Mouse (Mus musculus) T-helper 17 cell (primary cell): ENCODE results near the gene Mapk1ip1.

ENCODE experiments used
- in situ Hi-C, 2 experiments: fragments of 300-600 bp; cut with MboI, MseI; formaldehyde crosslinking; loops; 1 replicate in 1 of 2; 2 replicates in 1 of 2; pipeline ENCODE4 v1.15.1; 2025; ENCODE audit warnings: high pct_unique_total_duplicates in 2 of 2

Mapk1ip1 gene

GRCm38 (mm10) chr7:138841436-138842151 lies 4.5 kb downstream of the Mapk1ip1 start:
- in situ Hi-C loops, result loop anchor here (5.0 to 25.0 kb wide), 6 partner anchors 81 to 1937 kb away; partner anchors contain the start of genes Cfap46 (in 1 of the 2), Lrrc27 (in 1 of the 2) and Stk32c (in 1 of the 2)

DNA sequence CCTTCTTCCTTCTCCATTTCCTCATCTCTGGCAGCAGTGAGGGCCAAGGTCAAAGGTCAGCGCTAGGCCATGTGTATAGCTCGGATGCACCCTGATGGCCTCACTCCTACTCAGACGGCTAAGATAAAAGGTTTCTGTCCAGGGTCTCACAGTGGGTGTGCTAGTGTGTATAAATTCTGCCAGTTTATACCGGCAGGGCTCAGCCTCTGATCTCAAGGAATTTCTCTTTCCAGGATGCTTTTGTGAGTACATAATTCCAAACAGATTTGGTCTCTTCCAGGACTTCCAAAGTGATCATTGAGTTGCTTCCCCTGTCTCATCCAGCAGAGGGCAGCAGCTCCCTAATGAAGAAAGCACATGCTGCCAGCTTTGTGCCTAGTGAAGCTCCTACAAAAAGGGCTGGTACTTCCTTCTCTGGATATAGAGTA lies 5.5 kb downstream of the Mapk1ip1 start:
- in situ Hi-C loops, result loop anchor here (5.0 to 25.0 kb wide), 6 partner anchors 82 to 1936 kb away; partner anchors contain the start of genes Cfap46 (in 1 of the 2), Lrrc27 (in 1 of the 2) and Stk32c (in 1 of the 2)

GRCm38 (mm10) chr7:138835028-138835427 lies 11.0 kb downstream of the Mapk1ip1 start:
- in situ Hi-C loops, result loop anchor here (5.0 to 25.0 kb wide), 4 partner anchors 87 to 1360 kb away; partner anchors contain the start of genes Lrrc27 (in 1 of the 2) and Stk32c (in 1 of the 2)

- in situ Hi-C loops, result loop anchor here in 1 of 2 experiments (25.0 kb wide), 1 partner anchor 384 kb away; the partner anchor contains the start of genes Lrrc27 and Stk32c
Measured at GRCm38 (mm10) chr7:138827812-138828211, 18.3 kb downstream of the Mapk1ip1 start.

DNA sequence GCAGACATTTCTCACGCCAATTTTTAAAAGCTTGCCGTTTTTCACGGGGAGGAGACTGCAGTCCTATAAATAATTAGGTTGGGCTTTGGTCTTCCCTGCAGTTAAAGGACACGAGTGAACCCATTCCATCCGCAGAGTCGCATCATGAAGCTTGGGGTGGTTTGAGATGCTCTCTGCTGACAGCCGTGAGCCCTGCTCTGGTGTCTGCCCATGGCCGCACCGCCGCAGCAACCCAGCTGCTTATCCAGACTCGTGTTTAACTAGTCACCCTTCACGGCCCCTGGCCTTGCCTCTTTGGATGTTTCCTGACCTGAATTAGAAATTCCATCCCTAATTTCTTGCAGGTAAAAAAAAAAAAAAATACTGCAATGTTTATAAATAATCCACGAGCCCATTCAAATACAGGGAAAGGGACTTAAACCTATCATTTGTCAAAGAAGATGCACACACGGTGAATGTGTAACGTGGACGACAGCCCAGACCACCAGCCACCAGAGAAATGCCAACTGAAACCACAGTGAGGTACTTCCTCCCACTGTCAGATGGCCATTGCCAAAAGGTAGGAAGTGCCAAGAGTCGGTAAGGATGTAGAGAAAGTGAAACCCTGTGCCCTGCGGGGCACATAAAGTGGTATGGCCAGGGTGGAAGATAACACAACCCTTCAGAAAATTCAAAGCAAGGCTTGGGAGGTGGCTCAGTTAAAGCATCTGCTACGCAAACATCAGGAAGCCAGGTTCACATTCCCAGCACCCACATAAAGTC lies 20.9 kb downstream of the Mapk1ip1 start:
- in situ Hi-C loops, result loop anchor here (5.0 to 25.0 kb wide), 2 partner anchors 93 to 387 kb away; partner anchors contain the start of genes Lrrc27 (in 1 of the 2) and Stk32c (in 1 of the 2)

GRCm38 (mm10) chr7:138824423-138824822 lies 21.6 kb downstream of the Mapk1ip1 start:
- in situ Hi-C loops, result loop anchor here in 1 of 2 experiments (5.0 kb wide), 1 partner anchor 92 kb away; no protein-coding TSS in a partner anchor

- in situ Hi-C loops, result no loop called here
Measured at GRCm38 (mm10) chr7:138818314-138818713, 27.8 kb downstream of the Mapk1ip1 start.

DNA sequence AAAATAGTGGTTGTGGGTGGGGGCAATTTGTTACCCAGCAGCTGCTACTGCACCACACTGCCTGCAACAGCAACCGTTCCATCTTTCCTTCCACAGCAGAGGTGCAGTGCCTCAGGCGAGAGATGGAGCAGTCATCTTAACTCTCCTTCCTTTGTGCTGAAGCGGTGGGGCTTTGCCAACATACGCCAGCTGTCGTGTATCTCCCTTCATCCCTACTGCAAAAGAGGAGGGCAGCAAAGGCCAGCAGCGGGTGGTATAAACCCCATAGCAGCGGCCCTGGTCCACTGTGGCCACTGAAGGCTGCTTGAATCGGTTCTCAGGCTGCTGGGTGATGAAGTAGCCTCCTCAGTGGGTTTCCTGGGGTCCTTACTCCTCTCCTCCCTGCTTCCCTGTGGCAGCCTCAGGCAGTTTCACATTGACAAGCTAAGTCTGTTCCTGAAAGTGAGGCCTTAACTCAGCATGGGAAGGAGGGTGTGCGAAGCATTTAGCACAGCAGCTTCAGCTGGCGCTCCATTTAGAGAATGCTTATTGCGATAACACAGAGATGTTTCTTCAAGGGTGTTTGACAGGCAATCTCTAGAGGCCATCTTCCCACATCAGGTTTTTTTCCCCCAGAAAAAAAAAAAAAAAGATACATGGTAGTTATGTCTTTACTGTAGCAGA lies 32.7 kb downstream of the Mapk1ip1 start:
- in situ Hi-C loops, result no loop called here

DNA sequence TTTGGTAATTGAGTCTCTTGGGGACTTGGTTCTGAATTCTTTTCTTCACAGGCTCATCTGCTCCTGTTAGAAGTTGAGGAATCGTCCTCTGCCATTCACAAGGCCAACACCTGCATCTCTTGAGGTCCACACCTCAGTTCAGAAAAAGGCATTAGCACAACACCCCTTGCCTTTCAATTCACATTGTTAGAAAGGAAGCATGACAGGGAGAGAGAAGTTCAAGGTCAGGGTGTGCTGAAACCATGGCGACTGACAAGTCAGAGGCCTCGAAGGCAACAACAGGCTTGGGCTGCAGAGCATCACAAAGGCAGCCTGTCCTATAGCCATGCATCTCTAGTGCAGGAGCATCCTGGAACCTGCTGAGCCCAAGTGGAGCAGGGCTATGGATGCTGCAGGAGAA lies 38.9 kb downstream of the Mapk1ip1 start:
- in situ Hi-C loops, result no loop called here

DNA sequence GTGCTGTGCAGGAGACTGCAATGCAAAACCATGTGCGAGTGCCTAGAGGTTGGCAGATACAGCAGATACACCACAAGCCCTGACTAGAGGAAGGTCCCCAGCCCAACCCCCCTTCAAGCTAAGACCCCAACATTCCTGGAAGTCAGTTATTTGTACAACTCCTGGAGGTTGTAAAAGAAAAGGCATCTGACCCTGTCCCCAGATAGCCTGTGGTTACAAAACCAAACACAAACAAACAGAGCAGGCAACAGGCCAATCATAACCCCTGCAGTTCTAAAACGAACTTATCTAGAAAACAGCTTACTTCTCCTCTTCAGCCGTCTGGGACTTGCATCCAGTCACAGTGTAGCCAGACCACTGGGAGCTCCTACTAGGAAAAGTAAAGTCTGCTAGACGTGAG lies 42.7 kb downstream of the Mapk1ip1 start:
- in situ Hi-C loops, result no loop called here

DNA sequence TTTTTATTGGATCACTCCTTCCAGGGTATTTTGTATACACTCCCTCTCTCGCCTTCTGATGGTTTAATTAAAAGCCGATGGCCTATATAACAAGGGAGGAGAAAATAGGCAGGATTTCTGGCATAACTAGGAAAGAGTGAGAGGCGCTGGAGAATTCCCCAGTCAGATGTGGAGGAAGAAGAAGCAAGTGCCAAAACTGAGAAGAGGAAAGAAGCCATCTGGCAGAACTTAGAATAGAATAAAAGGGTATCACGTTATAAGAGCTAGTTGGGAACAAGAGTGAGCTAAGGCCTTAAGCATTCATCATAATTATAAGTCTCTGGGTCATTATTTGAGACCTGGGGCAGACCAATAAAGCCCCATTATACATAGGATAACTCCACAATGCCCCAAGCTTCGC lies 58.0 kb downstream of the Mapk1ip1 start:
- in situ Hi-C loops, result no loop called here
